Comparison of ENCODE assay signal across 12 mouse cellular contexts in the genomic region with DNA sequence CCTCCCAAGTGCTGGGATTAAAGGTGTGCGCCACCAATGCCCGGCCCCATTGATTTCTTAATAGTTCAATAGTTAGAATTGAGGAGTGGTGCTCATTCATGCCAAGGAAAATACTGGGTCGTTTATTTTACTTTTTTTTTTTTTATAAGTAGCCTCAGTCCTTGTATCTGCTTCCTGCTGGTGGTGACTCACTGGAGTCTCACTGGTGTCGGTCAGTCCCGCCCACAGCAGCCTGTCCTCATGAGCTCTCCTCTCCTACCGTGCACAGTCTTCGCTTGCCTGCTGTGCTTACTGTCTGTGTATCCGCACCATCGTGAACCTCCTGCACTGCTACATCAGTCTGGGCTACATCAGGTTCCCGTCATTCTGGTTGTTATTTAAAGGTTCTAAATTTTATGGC. TPM values are rescaled to one million over a fixed set of nuclear protein-coding genes. Genes with fewer than 3 reads are reported as not detected.
DNase-seq lines count a peak whose midpoint lies in the region; ATAC-seq and TF ChIP-seq lines count a peak whose summit lies in the region.
"Had no signal": no experiment of that assay in that cellular context is flagged by ENCODE, and none has a peak within 500 bp of the region (broad histone marks: within the 10 kb centered on the region; RNA-seq: fewer than 3 reads in every experiment).

No protein-coding gene starts in this region.

- no peak overlapping the region for H3K4me2 ChIP-seq in heart, embryonic 15.5 days
- no peak overlapping the region for H3K4me2 ChIP-seq in midbrain, embryonic 16.5 days (ENCODE audit: low read length)
- H3K4me2 ChIP-seq: liver, embryonic 12.5 days had no signal

- WGBS in heart, embryonic 15.5 days: 75% methylated on average over 10 of the region's 10 CpGs
- 88% methylated on average over 10 of the region's 10 CpGs for WGBS in hindbrain, embryonic 10.5 days
- WGBS in midbrain, embryonic 16.5 days: 81% methylated on average over 10 of the region's 10 CpGs

- intact Hi-C loops in heart, postnatal 14 days (cut with DNase I): no loop called here

- no peak for TF ChIP-seq CTCF in layer of hippocampus, adult 2 months (conservative IDR thresholded peaks at IDR 0.05)

- H3K36me3 ChIP-seq in heart, embryonic 15.5 days: peaks cover 62% of the 10 kb centered on the region
- H3K36me3 ChIP-seq in hindbrain, embryonic 10.5 days: peaks cover 83% of the 10 kb centered on the region
- H3K36me3 ChIP-seq in midbrain, embryonic 16.5 days (ENCODE audit: control insufficient read depth, insufficient read depth, low read length): peaks cover 16% of the 10 kb centered on the region

- H3K4me3 ChIP-seq in heart, embryonic 15.5 days: no peak overlapping the region
- H3K4me3 ChIP-seq in hindbrain, embryonic 10.5 days: no peak overlapping the region
- no peak overlapping the region for H3K4me3 ChIP-seq in layer of hippocampus, adult 2 months
- H3K4me3 ChIP-seq in midbrain, embryonic 16.5 days (ENCODE audit: low read depth, low read length): no peak overlapping the region
- H3K4me3 ChIP-seq: forebrain, embryonic 10.5 days; liver, embryonic 12.5 days had no signal

- H3K9ac ChIP-seq in heart, embryonic 15.5 days: no peak overlapping the region
- no peak overlapping the region for H3K9ac ChIP-seq in midbrain, embryonic 16.5 days (ENCODE audit: low read depth, low read length)
- H3K9ac ChIP-seq: liver, embryonic 12.5 days had no signal

- no peak for DNase-seq in heart, postnatal 14 days
- DNase-seq in 3134 (ENCODE audit: extremely low read depth, insufficient read length, low spot score) (peak; percentile 48), R1 (ENCODE audit: low read depth, low spot score) (peak; percentile 60)
- DNase-seq in cerebellum, postnatal 36 days: peak; percentile 16 to 17
- no peak for DNase-seq in hindbrain, embryonic 10.5 days (ENCODE audit: low spot score)
- DNase-seq in layer of hippocampus, adult 2 months (ENCODE audit: low spot score in 2 of 2): no peak
- DNase-seq: right cerebral cortex, postnatal 4 days; thymus, postnatal 36 days had no signal

- no peaks in the 10 kb centered on the region for H3K9me3 ChIP-seq in heart, embryonic 15.5 days (replicated peaks)
- H3K9me3 ChIP-seq in hindbrain, embryonic 10.5 days: no peaks in the 10 kb centered on the region
- no peaks in the 10 kb centered on the region for H3K9me3 ChIP-seq in midbrain, embryonic 16.5 days (replicated peaks; ENCODE audit: control insufficient read depth, low read length, poor library complexity, severe bottlenecking)
- H3K9me3 ChIP-seq: forebrain, embryonic 10.5 days; liver, embryonic 12.5 days had no signal

- no peaks in the 10 kb centered on the region for H3K27me3 ChIP-seq in heart, embryonic 15.5 days
- H3K27me3 ChIP-seq in hindbrain, embryonic 10.5 days (ENCODE audit: insufficient read depth, poor library complexity, severe bottlenecking): no peaks in the 10 kb centered on the region
- H3K27me3 ChIP-seq in midbrain, embryonic 16.5 days (ENCODE audit: control insufficient read depth, insufficient read depth, low read depth, low read length): no peaks in the 10 kb centered on the region
- H3K27me3 ChIP-seq: liver, embryonic 12.5 days had no signal

- H3K4me1 ChIP-seq in heart, embryonic 15.5 days (replicated peaks): no peaks in the 10 kb centered on the region; the same call in 1 of the 2 replicates
- peaks cover 9% of the 10 kb centered on the region for H3K4me1 ChIP-seq in hindbrain, embryonic 10.5 days (replicated peaks)
- no peaks in the 10 kb centered on the region for H3K4me1 ChIP-seq in midbrain, embryonic 16.5 days (ENCODE audit: control insufficient read depth, insufficient read depth, low read length)
- H3K4me1 ChIP-seq: liver, embryonic 12.5 days had no signal

- ATAC-seq in heart, embryonic 15.5 days (replicated peaks; ENCODE audit: insufficient number of reproducible peaks, insufficient read depth, low FRiP score, low read depth): 0 out of 2 replicates have a peak, but pooled peaks have one; percentile 67
- no peak for ATAC-seq in midbrain, embryonic 16.5 days
- ATAC-seq: liver, embryonic 12.5 days had no signal

- H3K27ac ChIP-seq in heart, embryonic 15.5 days: no peak overlapping the region
- H3K27ac ChIP-seq in hindbrain, embryonic 10.5 days: no peak overlapping the region
- H3K27ac ChIP-seq in layer of hippocampus, adult 2 months: no peak overlapping the region; the same call in 1 of the 2 replicates
- no peak overlapping the region for H3K27ac ChIP-seq in midbrain, embryonic 16.5 days (ENCODE audit: low read length)
- H3K27ac ChIP-seq: forebrain, embryonic 10.5 days; liver, embryonic 12.5 days had no signal

RNA-seq across cellular contexts. Expression of a gene that starts 46.5 kb away (rescaled TPM):
- 23.5 and 25.4 TPM in 2 replicates for polyA plus RNA-seq in heart, embryonic 15.5 days (2015; fragmentation: Nextera tagmentation; extraction: Ambion mirVana)
- total RNA-seq in heart, postnatal 14 days (2021): 10 to 100 TPM; 69.9 to 78.9 TPM
- polyA plus RNA-seq in hindbrain, embryonic 10.5 days (2016; fragmentation: Nextera tagmentation; extraction: Ambion mirVana): 25.9 and 31.5 TPM in 2 replicates
- total RNA-seq in layer of hippocampus, adult 2 months (2021): 10 to 100 TPM; 72.7 to 76.8 TPM
- polyA plus RNA-seq in midbrain, embryonic 16.5 days (2015; fragmentation: Nextera tagmentation; extraction: Ambion mirVana): 41.6 and 42.6 TPM in 2 replicates

Comparison
In these comparisons a context has a peak if more than half of its experiments do, and no peak if none do; other contexts are left out.
1. DNase-seq: peak in 3134 (single experiment), R1 (single experiment) and cerebellum, postnatal 36 days (2 of 2); none in heart, postnatal 14 days (0 of 2), hindbrain, embryonic 10.5 days (single experiment) and layer of hippocampus, adult 2 months (0 of 2).